Mouse (Mus musculus): ENCODE measurements around the gene Zfp358. TPM values are rescaled to one million over a fixed set of nuclear protein-coding genes. Genes with fewer than 3 reads are reported as not detected.
A peak's percentile ranks its signal among the peaks of the same experiment; 100 is the strongest.

Zfp358 gene
- total and polyA plus RNA-seq, 3 experiments, result 24.9 to 51.3 (median 30.7) TPM

- Histone ChIP-seq H3K27me3 (ENCODE audit: control insufficient read depth, insufficient read depth, low read length) (no peaks in the 10 kb centered on the region), H3K27ac (no peak overlapping the region), H3K79me2 (replicated peaks; ENCODE audit: control insufficient read depth, insufficient read depth, low read length) (no peaks in the 10 kb centered on the region), H3K4me3 (no peak overlapping the region), H3K9ac (ENCODE audit: low read depth, low read length) (no peak overlapping the region), H3K36me3 (ENCODE audit: control insufficient read depth, insufficient read depth, low read length) (no peaks in the 10 kb centered on the region), H3K4me1 (ENCODE audit: control insufficient read depth, insufficient read depth, low read length) (no peaks in the 10 kb centered on the region)
- TF ChIP-seq POLR2A (IDR thresholded peaks at IDR 0.05; ENCODE audit: insufficient read depth, low read depth, low read length), result no peak
- no peak for TF ChIP-seq EP300 (IDR thresholded peaks at IDR 0.05; ENCODE audit: insufficient read depth, low read depth, low read length)
- TF ChIP-seq CTCF (IDR thresholded peaks at IDR 0.05), result no peak
- DNase-seq, result peak in 1 of 2 experiments; percentile 18
- intact Hi-C loops (cut with DNase I), result no loop called here
- WGBS, result 59% methylated on average over 15 of the region's 15 CpGs
Observed at GRCm38 (mm10) chr8:3536053-3536841, 43.3 kb downstream of the Zfp358 start.

- TF ChIP-seq EP300 (IDR thresholded peaks at IDR 0.05; ENCODE audit: insufficient read depth, low read depth, low read length) (no peak), POLR2A (IDR thresholded peaks at IDR 0.05; ENCODE audit: insufficient read depth, low read depth, low read length) (no peak)
- no peaks in the 10 kb centered on the region for H3K36me3 ChIP-seq (ENCODE audit: control insufficient read depth, insufficient read depth, low read length)
- DNase-seq, result no peak
- H3K27me3 ChIP-seq (ENCODE audit: control insufficient read depth, insufficient read depth, low read length), result no peaks in the 10 kb centered on the region
- intact Hi-C loops (cut with DNase I), result no loop called here
- no peak overlapping the region for H3K4me3 ChIP-seq
- WGBS, result 95% methylated on average over 9 of the region's 9 CpGs
- no peak overlapping the region for H3K9ac ChIP-seq (ENCODE audit: low read depth, low read length)
- H3K79me2 ChIP-seq (replicated peaks; ENCODE audit: control insufficient read depth, insufficient read depth, low read length), result no peaks in the 10 kb centered on the region
- no peaks in the 10 kb centered on the region for H3K4me1 ChIP-seq (ENCODE audit: control insufficient read depth, insufficient read depth, low read length)
- H3K27ac ChIP-seq, result no peak overlapping the region
Observed at GRCm38 (mm10) chr8:3536940-3537339, 44.0 kb downstream of the Zfp358 start.

- no peak for DNase-seq
- no peak for TF ChIP-seq CTCF (IDR thresholded peaks at IDR 0.05)
- TF ChIP-seq EP300 (IDR thresholded peaks at IDR 0.05; ENCODE audit: insufficient read depth, low read depth, low read length), result no peak
- no peak for TF ChIP-seq POLR2A (IDR thresholded peaks at IDR 0.05; ENCODE audit: insufficient read depth, low read depth, low read length)
- intact Hi-C loops (cut with DNase I), result no loop called here
- WGBS, result 97% methylated on average over 26 of the region's 26 CpGs
- Histone ChIP-seq H3K27ac (no peak overlapping the region), H3K4me3 (no peak overlapping the region), H3K9ac (ENCODE audit: low read depth, low read length) (no peak overlapping the region), H3K79me2 (replicated peaks; ENCODE audit: control insufficient read depth, insufficient read depth, low read length) (no peaks in the 10 kb centered on the region), H3K36me3 (ENCODE audit: control insufficient read depth, insufficient read depth, low read length) (no peaks in the 10 kb centered on the region), H3K4me1 (ENCODE audit: control insufficient read depth, insufficient read depth, low read length) (no peaks in the 10 kb centered on the region), H3K27me3 (ENCODE audit: control insufficient read depth, insufficient read depth, low read length) (no peaks in the 10 kb centered on the region)
Observed at GRCm38 (mm10) chr8:3537666-3538065, 44.7 kb downstream of the Zfp358 start.

GRCm38 (mm10) chr8:3539146-3539545 lies 46.2 kb downstream of the Zfp358 start:
- Histone ChIP-seq H3K36me3 (ENCODE audit: control insufficient read depth, insufficient read depth, low read length) (no peaks in the 10 kb centered on the region), H3K79me2 (replicated peaks; ENCODE audit: control insufficient read depth, insufficient read depth, low read length) (no peaks in the 10 kb centered on the region), H3K4me1 (ENCODE audit: control insufficient read depth, insufficient read depth, low read length) (no peaks in the 10 kb centered on the region), H3K4me3 (no peak overlapping the region), H3K27ac (no peak overlapping the region), H3K9ac (ENCODE audit: low read depth, low read length) (no peak overlapping the region), H3K27me3 (ENCODE audit: control insufficient read depth, insufficient read depth, low read length) (no peaks in the 10 kb centered on the region)
- 81% methylated on average over 7 of the region's 7 CpGs for WGBS
- TF ChIP-seq POLR2A (IDR thresholded peaks at IDR 0.05; ENCODE audit: insufficient read depth, low read depth, low read length) (no peak), CTCF (IDR thresholded peaks at IDR 0.05) (no peak), EP300 (IDR thresholded peaks at IDR 0.05; ENCODE audit: insufficient read depth, low read depth, low read length) (no peak)
- intact Hi-C loops (cut with DNase I), result no loop called here
- DNase-seq, result no peak

GRCm38 (mm10) chr8:3540076-3540475 lies 47.1 kb downstream of the Zfp358 start:
- TF ChIP-seq CTCF (IDR thresholded peaks at IDR 0.05) (no peak), POLR2A (IDR thresholded peaks at IDR 0.05; ENCODE audit: insufficient read depth, low read depth, low read length) (no peak), EP300 (IDR thresholded peaks at IDR 0.05; ENCODE audit: insufficient read depth, low read depth, low read length) (no peak)

GRCm38 (mm10) chr8:3546511-3546910 lies 53.6 kb downstream of the Zfp358 start:
- TF ChIP-seq POLR2A (IDR thresholded peaks at IDR 0.05; ENCODE audit: insufficient read depth, low read depth, low read length) (no peak), EP300 (IDR thresholded peaks at IDR 0.05; ENCODE audit: insufficient read depth, low read depth, low read length) (no peak), CTCF (IDR thresholded peaks at IDR 0.05) (no peak)
- 97% methylated on average over 2 of the region's 2 CpGs for WGBS
- intact Hi-C loops (cut with DNase I), result no loop called here
- Histone ChIP-seq H3K36me3 (ENCODE audit: control insufficient read depth, insufficient read depth, low read length) (no peaks in the 10 kb centered on the region), H3K4me3 (no peak overlapping the region), H3K4me1 (ENCODE audit: control insufficient read depth, insufficient read depth, low read length) (no peaks in the 10 kb centered on the region), H3K27ac (no peak overlapping the region), H3K79me2 (replicated peaks; ENCODE audit: control insufficient read depth, insufficient read depth, low read length) (no peaks in the 10 kb centered on the region), H3K9ac (ENCODE audit: low read depth, low read length) (no peak overlapping the region), H3K27me3 (ENCODE audit: control insufficient read depth, insufficient read depth, low read length) (no peaks in the 10 kb centered on the region)
- DNase-seq, result no peak

More at GRCm38 (mm10) chr8:3540076-3540475, 47.1 kb downstream of the Zfp358 start:
- WGBS, result 94% methylated on average over 4 of the region's 4 CpGs
- H3K79me2 ChIP-seq (replicated peaks; ENCODE audit: control insufficient read depth, insufficient read depth, low read length), result no peaks in the 10 kb centered on the region
- no peak overlapping the region for H3K4me3 ChIP-seq
- no peaks in the 10 kb centered on the region for H3K36me3 ChIP-seq (ENCODE audit: control insufficient read depth, insufficient read depth, low read length)
- DNase-seq, result no peak
- H3K4me1 ChIP-seq (ENCODE audit: control insufficient read depth, insufficient read depth, low read length), result no peaks in the 10 kb centered on the region
- no peak overlapping the region for H3K9ac ChIP-seq (ENCODE audit: low read depth, low read length)
- H3K27me3 ChIP-seq (ENCODE audit: control insufficient read depth, insufficient read depth, low read length), result no peaks in the 10 kb centered on the region
- H3K27ac ChIP-seq, result no peak overlapping the region
- intact Hi-C loops (cut with DNase I), result no loop called here

Other genes with a start within 250 kb of the Zfp358 start
- gene Insr, start 213.5 kb upstream of the Zfp358 start, total RNA-seq (2021), result 100 to 1,000 TPM; 112 to 145 TPM
- 24.6 and 42.3 TPM in 2 replicates for gene Insr, start 213.5 kb upstream of the Zfp358 start, polyA plus RNA-seq (2012; rRNA removed)
- under 1 TPM; 0.57 TPM for gene A430078G23Rik, start 139.7 kb upstream of the Zfp358 start, total RNA-seq (2021)
- 0.41 and 0.53 TPM in 2 replicates for gene A430078G23Rik, start 139.7 kb upstream of the Zfp358 start, polyA plus RNA-seq (2012; rRNA removed)
- gene Arhgef18, start 100.1 kb upstream of the Zfp358 start, total RNA-seq (2021), result 10 to 100 TPM; 18.7 to 20.4 TPM
- 12.3 and 15.3 TPM in 2 replicates for gene Arhgef18, start 100.1 kb upstream of the Zfp358 start, polyA plus RNA-seq (2012; rRNA removed)
- 1 to 10 TPM; 2.4 to 3.1 TPM for gene Pex11g, start 25.5 kb upstream of the Zfp358 start, total RNA-seq (2021)
- 4.5 and 5.5 TPM in 2 replicates for gene Pex11g, start 25.5 kb upstream of the Zfp358 start, polyA plus RNA-seq (2012; rRNA removed)
- gene Tex45, start 22.3 kb upstream of the Zfp358 start, total RNA-seq (2021), result under 1 TPM in 1 of 2 experiments, not detected in 1; 0.14 TPM
- 0.12 TPM in 1 of 2 replicates, not detected in the other for gene Tex45, start 22.3 kb upstream of the Zfp358 start, polyA plus RNA-seq (2012; rRNA removed)
- gene Mcoln1, start 7.3 kb downstream of the Zfp358 start, total RNA-seq (2021), result 10 to 100 TPM; 20.6 to 23.1 TPM
- 86.9 and 123 TPM in 2 replicates for gene Mcoln1, start 7.3 kb downstream of the Zfp358 start, polyA plus RNA-seq (2012; rRNA removed)
- gene Pnpla6, start 22.2 kb downstream of the Zfp358 start, total RNA-seq (2021), result 10 to 100 TPM in 1 of 2 experiments, 1 to 10 TPM in 1; 8.5 to 11.1 TPM
- gene Pnpla6, start 22.2 kb downstream of the Zfp358 start, polyA plus RNA-seq (2012; rRNA removed), result 24.8 and 25.1 TPM in 2 replicates
- gene C330021F23Rik, start 74.9 kb downstream of the Zfp358 start, total RNA-seq (2021), result under 1 TPM in 1 of 2 experiments, not detected in 1; 0.39 TPM
- 0.50 TPM in 1 of 2 replicates, not detected in the other for gene C330021F23Rik, start 74.9 kb downstream of the Zfp358 start, polyA plus RNA-seq (2012; rRNA removed)
- 1 to 10 TPM in 1 of 2 experiments, under 1 TPM in 1; 0.68 to 1.2 TPM for gene Camsap3, start 94.2 kb downstream of the Zfp358 start, total RNA-seq (2021)
- gene Camsap3, start 94.2 kb downstream of the Zfp358 start, polyA plus RNA-seq (2012; rRNA removed), result 1.8 and 1.9 TPM in 2 replicates
- gene Xab2, start 128.2 kb downstream of the Zfp358 start, total RNA-seq (2021), result 10 to 100 TPM; 15.3 to 15.4 TPM
- gene Xab2, start 128.2 kb downstream of the Zfp358 start, polyA plus RNA-seq (2012; rRNA removed), result 27.0 and 30.1 TPM in 2 replicates
- gene Pet100, start 128.4 kb downstream of the Zfp358 start, total RNA-seq (2021), result 10 to 100 TPM; 79.1 to 92.2 TPM
- 7.6 and 13.6 TPM in 2 replicates for gene Pet100, start 128.4 kb downstream of the Zfp358 start, polyA plus RNA-seq (2012; rRNA removed)
- not detected for gene Pcp2, start 132.4 kb downstream of the Zfp358 start, total RNA-seq (2021)
- not detected in 2 replicates for gene Pcp2, start 132.4 kb downstream of the Zfp358 start, polyA plus RNA-seq (2012; rRNA removed)
- 1 to 10 TPM; 5.7 to 6.4 TPM for gene Stxbp2, start 137.8 kb downstream of the Zfp358 start, total RNA-seq (2021)
- 9.6 and 13.4 TPM in 2 replicates for gene Stxbp2, start 137.8 kb downstream of the Zfp358 start, polyA plus RNA-seq (2012; rRNA removed)
- gene Retn, start 162.6 kb downstream of the Zfp358 start, total RNA-seq (2021), result 1 to 10 TPM in 1 of 2 experiments, under 1 TPM in 1; 0.86 to 2.4 TPM
- 3.0 and 8.4 TPM in 2 replicates for gene Retn, start 162.6 kb downstream of the Zfp358 start, polyA plus RNA-seq (2012; rRNA removed)
- under 1 TPM; 0.21 to 0.89 TPM for gene Mcemp1, start 172.6 kb downstream of the Zfp358 start, total RNA-seq (2021)
- gene Mcemp1, start 172.6 kb downstream of the Zfp358 start, polyA plus RNA-seq (2012; rRNA removed), result 0.31 TPM in 1 of 2 replicates, not detected in the other
- gene Fcor, start 179.2 kb downstream of the Zfp358 start, total RNA-seq (2021), result 1 to 10 TPM; 1.0 to 1.6 TPM
- 4.2 and 12.9 TPM in 2 replicates for gene Fcor, start 179.2 kb downstream of the Zfp358 start, polyA plus RNA-seq (2012; rRNA removed)
- gene Trappc5, start 183.2 kb downstream of the Zfp358 start, total RNA-seq (2021), result 10 to 100 TPM; 17.6 to 19.3 TPM
- 19.9 and 30.1 TPM in 2 replicates for gene Trappc5, start 183.2 kb downstream of the Zfp358 start, polyA plus RNA-seq (2012; rRNA removed)
- gene Fcer2a, start 201.0 kb downstream of the Zfp358 start, total RNA-seq (2021), result under 1 TPM; 0.29 to 0.32 TPM
- gene Fcer2a, start 201.0 kb downstream of the Zfp358 start, polyA plus RNA-seq (2012; rRNA removed), result 0.76 and 0.98 TPM in 2 replicates
- under 1 TPM; 0.66 to 0.70 TPM for gene Clec4g, start 227.5 kb downstream of the Zfp358 start, total RNA-seq (2021)
- gene Clec4g, start 227.5 kb downstream of the Zfp358 start, polyA plus RNA-seq (2012; rRNA removed), result 0.45 and 1.3 TPM in 2 replicates